Mouse (Mus musculus): Measurements from ENCODE around the gene Nfe2. TPM values are rescaled to one million over a fixed set of nuclear protein-coding genes. Genes with fewer than 3 reads are reported as not detected.

Nfe2 gene
- polyA plus RNA-seq, 1 experiment from 2014 or later = 6.2 TPM

GRCm38 (mm10) chr15:103300067-103300471 lies 41.9 kb upstream of the Nfe2 start:
- Histone ChIP-seq H3K27ac (peak overlapping the region; percentile 98), H3K36me3 (peaks cover 24% of the 10 kb centered on the region), H3K27me3 (no peaks in the 10 kb centered on the region), H3K4me2 (peak overlapping the region; percentile 49), H3K9me3 (replicated peaks) (no peaks in the 10 kb centered on the region), H3K9ac (peak overlapping the region; percentile 0; the same call in 1 of the 2 replicates), H3K4me1 (peaks cover 97% of the 10 kb centered on the region), H3K4me3 (replicated peaks) (peak overlapping the region; percentile 20)
- ATAC-seq (replicated peaks; ENCODE audit: low FRiP score) = peak; percentile 10
- 9% methylated on average over 18 of the region's 18 CpGs for WGBS

GRCm38 (mm10) chr15:103299644-103300043 lies 41.4 kb upstream of the Nfe2 start:
- peak overlapping the region; percentile 98 for H3K27ac ChIP-seq
- H3K27me3 ChIP-seq = no peaks in the 10 kb centered on the region
- no peak for ATAC-seq (replicated peaks; ENCODE audit: low FRiP score)
- peak overlapping the region; percentile 0; the same call in 1 of the 2 replicates for H3K9ac ChIP-seq
- H3K4me3 ChIP-seq (replicated peaks) = peak overlapping the region; percentile 20
- H3K4me2 ChIP-seq = peak overlapping the region; percentile 49
- H3K9me3 ChIP-seq (replicated peaks) = no peaks in the 10 kb centered on the region
- H3K36me3 ChIP-seq = peaks cover 24% of the 10 kb centered on the region
- WGBS = 31% methylated on average over 8 of the region's 8 CpGs
- peaks cover 95% of the 10 kb centered on the region for H3K4me1 ChIP-seq

GRCm38 (mm10) chr15:103298861-103299616 lies 40.8 kb upstream of the Nfe2 start:
- no peak overlapping the region; the same call in 1 of the 2 replicates for H3K9ac ChIP-seq
- peaks cover 89% of the 10 kb centered on the region for H3K4me1 ChIP-seq
- H3K27ac ChIP-seq = peak overlapping the region; percentile 98
- no peaks in the 10 kb centered on the region for H3K27me3 ChIP-seq
- 55% methylated on average over 5 of the region's 5 CpGs for WGBS
- no peaks in the 10 kb centered on the region for H3K9me3 ChIP-seq (replicated peaks)
- no peak for ATAC-seq (replicated peaks; ENCODE audit: low FRiP score)
- 0 out of 2 replicates have a peak overlapping the region, but pooled peaks have one; percentile 49 for H3K4me2 ChIP-seq
- no peak overlapping the region for H3K4me3 ChIP-seq (replicated peaks)
- H3K36me3 ChIP-seq = peaks cover 24% of the 10 kb centered on the region

GRCm38 (mm10) chr15:103298026-103298425 lies 39.8 kb upstream of the Nfe2 start:
- Histone ChIP-seq H3K27me3 (no peaks in the 10 kb centered on the region), H3K4me1 (peaks cover 79% of the 10 kb centered on the region), H3K9me3 (replicated peaks) (no peaks in the 10 kb centered on the region), H3K4me2 (peak overlapping the region; percentile 19; the same call in 1 of the 2 replicates), H3K36me3 (peaks cover 34% of the 10 kb centered on the region), H3K27ac (peak overlapping the region; percentile 98), H3K4me3 (replicated peaks) (0 out of 2 replicates have a peak overlapping the region, but pooled peaks have one; percentile 4), H3K9ac (0 out of 2 replicates have a peak overlapping the region, but pooled peaks have one; percentile 2)
- ATAC-seq (replicated peaks; ENCODE audit: low FRiP score) = no peak
- WGBS = 59% methylated on average over 3 of the region's 3 CpGs

GRCm38 (mm10) chr15:103297313-103297712 lies 39.1 kb upstream of the Nfe2 start:
- 33% methylated on average over 6 of the region's 6 CpGs for WGBS
- no peaks in the 10 kb centered on the region for H3K27me3 ChIP-seq
- H3K4me1 ChIP-seq = peaks cover 72% of the 10 kb centered on the region
- H3K9me3 ChIP-seq (replicated peaks) = no peaks in the 10 kb centered on the region
- peak overlapping the region; percentile 98 for H3K27ac ChIP-seq
- H3K4me2 ChIP-seq = peak overlapping the region; percentile 19; the same call in 1 of the 2 replicates
- no peak for ATAC-seq (replicated peaks; ENCODE audit: low FRiP score)
- H3K9ac ChIP-seq = no peak overlapping the region
- peaks cover 42% of the 10 kb centered on the region for H3K36me3 ChIP-seq
- H3K4me3 ChIP-seq (replicated peaks) = no peak overlapping the region

GRCm38 (mm10) chr15:103295851-103296250 lies 37.6 kb upstream of the Nfe2 start:
- no peaks in the 10 kb centered on the region for H3K27me3 ChIP-seq
- H3K4me3 ChIP-seq (replicated peaks) = no peak overlapping the region
- H3K27ac ChIP-seq = peak overlapping the region; percentile 98
- H3K4me1 ChIP-seq = peaks cover 63% of the 10 kb centered on the region
- ATAC-seq (replicated peaks; ENCODE audit: low FRiP score) = no peak; the same call in 1 of the 2 replicates
- peaks cover 55% of the 10 kb centered on the region for H3K36me3 ChIP-seq
- 9% methylated on average over 5 of the region's 5 CpGs for WGBS
- no peaks in the 10 kb centered on the region for H3K9me3 ChIP-seq (replicated peaks)
- no peak overlapping the region for H3K4me2 ChIP-seq
- no peak overlapping the region for H3K9ac ChIP-seq

- Histone ChIP-seq H3K9ac (no peak overlapping the region), H3K9me3 (replicated peaks) (no peaks in the 10 kb centered on the region), H3K4me2 (no peak overlapping the region), H3K4me1 (peaks cover 61% of the 10 kb centered on the region), H3K27ac (peak overlapping the region; percentile 37; the same call in 1 of the 2 replicates), H3K4me3 (replicated peaks) (no peak overlapping the region), H3K27me3 (no peaks in the 10 kb centered on the region), H3K36me3 (peaks cover 62% of the 10 kb centered on the region)
- no peak for ATAC-seq (replicated peaks; ENCODE audit: low FRiP score)
- WGBS = 63% methylated on average over 2 of the region's 2 CpGs
Measured at GRCm38 (mm10) chr15:103294649-103295048, 36.4 kb upstream of the Nfe2 start.

- no peak overlapping the region for H3K27ac ChIP-seq
- H3K27me3 ChIP-seq = no peaks in the 10 kb centered on the region
- no peak overlapping the region for H3K9ac ChIP-seq
- no peak overlapping the region for H3K4me3 ChIP-seq (replicated peaks)
- WGBS = 97% methylated on average over 2 of the region's 2 CpGs
- H3K9me3 ChIP-seq (replicated peaks) = no peaks in the 10 kb centered on the region
- peaks cover 59% of the 10 kb centered on the region for H3K4me1 ChIP-seq
- H3K36me3 ChIP-seq = peaks cover 68% of the 10 kb centered on the region
- no peak overlapping the region for H3K4me2 ChIP-seq
- no peak for ATAC-seq (replicated peaks; ENCODE audit: low FRiP score)
Measured at GRCm38 (mm10) chr15:103293375-103293774, 35.2 kb upstream of the Nfe2 start.

- Histone ChIP-seq H3K36me3 (peaks cover 62% of the 10 kb centered on the region), H3K4me3 (replicated peaks) (no peak overlapping the region), H3K9ac (no peak overlapping the region), H3K27me3 (no peaks in the 10 kb centered on the region), H3K4me1 (peaks cover 54% of the 10 kb centered on the region), H3K9me3 (replicated peaks) (no peaks in the 10 kb centered on the region), H3K4me2 (no peak overlapping the region), H3K27ac (no peak overlapping the region)
- WGBS = 75% methylated on average over 4 of the region's 4 CpGs
- ATAC-seq (replicated peaks; ENCODE audit: low FRiP score) = no peak
Measured at GRCm38 (mm10) chr15:103292673-103293345, 34.6 kb upstream of the Nfe2 start.

GRCm38 (mm10) chr15:103290843-103291242 lies 32.6 kb upstream of the Nfe2 start:
- ATAC-seq (replicated peaks; ENCODE audit: low FRiP score) = peak; percentile 44; the same call in 1 of the 2 replicates
- H3K27ac ChIP-seq = peak overlapping the region; percentile 82
- no peaks in the 10 kb centered on the region for H3K9me3 ChIP-seq (replicated peaks)
- no peaks in the 10 kb centered on the region for H3K27me3 ChIP-seq
- peaks cover 50% of the 10 kb centered on the region for H3K36me3 ChIP-seq
- H3K4me3 ChIP-seq (replicated peaks) = no peak overlapping the region
- peaks cover 38% of the 10 kb centered on the region for H3K4me1 ChIP-seq
- H3K4me2 ChIP-seq = no peak overlapping the region
- 37% methylated on average over 9 of the region's 9 CpGs for WGBS
- H3K9ac ChIP-seq = no peak overlapping the region

GRCm38 (mm10) chr15:103290417-103290816 lies 32.2 kb upstream of the Nfe2 start:
- Histone ChIP-seq H3K4me2 (no peak overlapping the region), H3K9me3 (replicated peaks) (no peaks in the 10 kb centered on the region), H3K27me3 (no peaks in the 10 kb centered on the region), H3K4me3 (replicated peaks) (no peak overlapping the region), H3K9ac (no peak overlapping the region), H3K36me3 (peaks cover 50% of the 10 kb centered on the region), H3K27ac (peak overlapping the region; percentile 82), H3K4me1 (peaks cover 38% of the 10 kb centered on the region)
- 51% methylated on average over 6 of the region's 6 CpGs for WGBS
- no peak; the same call in 1 of the 2 replicates for ATAC-seq (replicated peaks; ENCODE audit: low FRiP score)

GRCm38 (mm10) chr15:103289600-103289999 lies 31.4 kb upstream of the Nfe2 start:
- Histone ChIP-seq H3K27me3 (no peaks in the 10 kb centered on the region), H3K27ac (peak overlapping the region; percentile 80), H3K9ac (no peak overlapping the region), H3K36me3 (peaks cover 50% of the 10 kb centered on the region), H3K9me3 (replicated peaks) (no peaks in the 10 kb centered on the region), H3K4me2 (no peak overlapping the region), H3K4me1 (peaks cover 42% of the 10 kb centered on the region), H3K4me3 (replicated peaks) (no peak overlapping the region)
- 25% methylated on average over 5 of the region's 5 CpGs for WGBS
- ATAC-seq (replicated peaks; ENCODE audit: low FRiP score) = peak; percentile 52

All from kidney, embryonic 15.5 days (tissue).